Mouse (Mus musculus): ENCODE data around the gene Tmco1.

Gene Tmco1

GRCm38 (mm10) chr1:167284258-167284836 lies 23.8 kb upstream of the Tmco1 start:
- DNase-seq, result peak; percentile 81 to 85

- peak; percentile 94 to 96 for DNase-seq
These were observed 23.3 kb upstream of the Tmco1 start for GRCm38 (mm10) chr1:167284837-167285319.

GRCm38 (mm10) chr1:167285320-167285355 lies 23.0 kb upstream of the Tmco1 start, which contains the start of gene Uck2:
Gene Uck2, minus strand, starts transcription at chr1:167285320.
- no peak for DNase-seq

GRCm38 (mm10) chr1:167285356-167285755 lies 22.8 kb upstream of the Tmco1 start:
- no peak for DNase-seq

GRCm38 (mm10) chr1:167287156-167287555 lies 21.0 kb upstream of the Tmco1 start:
- DNase-seq, result no peak

GRCm38 (mm10) chr1:167288665-167289538 lies 19.3 kb upstream of the Tmco1 start:
- DNase-seq, result no peak

- no peak for DNase-seq
These were observed 18.5 kb upstream of the Tmco1 start for GRCm38 (mm10) chr1:167289567-167290262.

GRCm38 (mm10) chr1:167290263-167290592 lies 17.9 kb upstream of the Tmco1 start:
- no peak for DNase-seq

GRCm38 (mm10) chr1:167291610-167292009 lies 16.6 kb upstream of the Tmco1 start:
- DNase-seq, result no peak

GRCm38 (mm10) chr1:167292447-167292846 lies 15.7 kb upstream of the Tmco1 start:
- DNase-seq, result no peak

- no peak for DNase-seq
These were observed 12.3 kb upstream of the Tmco1 start for GRCm38 (mm10) chr1:167295679-167296402.

- no peak for DNase-seq
These were observed 8.1 kb upstream of the Tmco1 start for GRCm38 (mm10) chr1:167300122-167300521.

GRCm38 (mm10) chr1:167305501-167306137 lies 2.6 kb upstream of the Tmco1 start:
- no peak for DNase-seq

- peak; percentile 53 to 63 for DNase-seq
These were observed 1.5 kb upstream of the Tmco1 start for GRCm38 (mm10) chr1:167306451-167307240.

- peak in 1 of 2 experiments; percentile 20 for DNase-seq
These were observed 504 bp upstream of the Tmco1 start for GRCm38 (mm10) chr1:167307674-167308073.

- DNase-seq, result no peak
These were observed 4.2 kb downstream of the Tmco1 start for GRCm38 (mm10) chr1:167312367-167312766.

GRCm38 (mm10) chr1:167313220-167313619 lies 5.0 kb downstream of the Tmco1 start:
- no peak for DNase-seq

GRCm38 (mm10) chr1:167321691-167322090 lies 13.5 kb downstream of the Tmco1 start:
- DNase-seq, result no peak

GRCm38 (mm10) chr1:167328776-167329175 lies 20.6 kb downstream of the Tmco1 start:
- no peak for DNase-seq

GRCm38 (mm10) chr1:167331106-167331505 lies 22.9 kb downstream of the Tmco1 start:
- no peak for DNase-seq

- DNase-seq, result no peak
These were observed 28.2 kb downstream of the Tmco1 start for GRCm38 (mm10) chr1:167336398-167336797.

GRCm38 (mm10) chr1:167337463-167338095 lies 29.4 kb downstream of the Tmco1 start:
- DNase-seq, result peak; percentile 93 to 94
